Mouse (Mus musculus) midbrain, embryonic 14.5 days (tissue): ENCODE measurements around the gene Mtmr4. TPM values are rescaled to one million over a fixed set of nuclear protein-coding genes. Genes with fewer than 3 reads are reported as not detected.

Experiments
- ATAC-seq: fragments of 200-750 bp; cut with Nextera tagmentation; 2 replicates; pipeline ENCODE4 v1.8.0; 2017; ENCODE audit warnings: moderate number of reproducible peaks, moderate library complexity; ENCODE audit not compliant: low FRiP score, low TSS enrichment
- DNase-seq: peaks from one replicate; pipeline ENCODE4 v3.0.0-alpha.2; 2015
- H3K27ac ChIP-seq: fragments of 300-500 bp; sonication (generic); replicated peaks from 2 replicates; pipeline ENCODE4 v1.5.1; 2014; ENCODE audit warnings: mild to moderate bottlenecking, low read depth, low read length, moderate library complexity
- H3K27me3 ChIP-seq: fragments of 300-500 bp; sonication (generic); 2 replicates; pipeline ENCODE4 v1.6.1; 2014; ENCODE audit warnings: low read length, control low read depth, mixed read lengths; ENCODE audit not compliant: control insufficient read depth, insufficient read depth
- H3K36me3 ChIP-seq: fragments of 300-500 bp; sonication (generic); 2 replicates; pipeline ENCODE4 v1.6.1; 2014; ENCODE audit warnings: low read length, control low read depth; ENCODE audit not compliant: control insufficient read depth, insufficient read depth
- H3K4me1 ChIP-seq: fragments of 300-500 bp; sonication (generic); 2 replicates; pipeline ENCODE4 v1.6.1; 2014; ENCODE audit warnings: mild to moderate bottlenecking, antibody characterized with exemption, low read length, control low read depth; ENCODE audit not compliant: control insufficient read depth, insufficient read depth
- H3K4me2 ChIP-seq: fragments of 300-500 bp; sonication (generic); 2 replicates; pipeline ENCODE4 v1.6.1; 2014; ENCODE audit warnings: mild to moderate bottlenecking, low read length, moderate library complexity
- H3K4me3 ChIP-seq: fragments of 300-500 bp; sonication (generic); replicated peaks from 2 replicates; pipeline ENCODE4 v1.5.1; 2014; ENCODE audit warnings: low read depth, low read length
- H3K9ac ChIP-seq: fragments of 300-500 bp; sonication (generic); replicated peaks from 2 replicates; pipeline ENCODE4 v1.6.1; 2014; ENCODE audit warnings: mild to moderate bottlenecking, low read length, moderate library complexity
- H3K9me3 ChIP-seq: fragments of 300-500 bp; sonication (generic); 2 replicates; pipeline ENCODE4 v1.6.1; 2016; ENCODE audit warnings: low read length, control low read depth, mixed read lengths; ENCODE audit not compliant: control insufficient read depth
- WGBS: fragments of 180-500 bp; shearing (Covaris S2); extraction: QIAGEN DNeasy Blood & Tissue Kit; methylation state at CpG from one replicate; pipeline ENCODE4 v1.1.7; 2014; 5-methylcytosine and 5-hydroxymethylcytosine counted together
- polyA plus RNA-seq: library from polyadenylated mRNA; unstranded; fragments of >200 nt; fragmentation: Nextera tagmentation; extraction: Ambion mirVana; gene quantifications from 2 replicates; pipeline ENCODE4 v1.2.1, GENCODE M21; 2014

Gene Mtmr4
- polyA plus RNA-seq, 1 experiment from 2014 or later = 75.1 TPM

- ATAC-seq = no peak
- peaks cover 8% of the 10 kb centered on the region; the same call in 1 of the 2 replicates for H3K36me3 ChIP-seq
- H3K27ac ChIP-seq = no peak overlapping the region
- H3K9ac ChIP-seq = no peak overlapping the region
- H3K4me2 ChIP-seq = no peak overlapping the region
- no peaks in the 10 kb centered on the region for H3K27me3 ChIP-seq
- 91% methylated on average over 8 of the region's 8 CpGs for WGBS
- peaks cover 25% of the 10 kb centered on the region for H3K4me1 ChIP-seq
- no peak for DNase-seq
- 0 out of 2 replicates have a peak overlapping the region, but pooled peaks have one; percentile 65 for H3K4me3 ChIP-seq
- no peaks in the 10 kb centered on the region for H3K9me3 ChIP-seq
Observed at GRCm38 (mm10) chr11:87589605-87590004, 2.4 kb upstream of the Mtmr4 start.

GRCm38 (mm10) chr11:87590841-87591525 is 979 bp upstream of the Mtmr4 start:
- H3K9ac ChIP-seq = peak overlapping the region; percentile 76
- ATAC-seq = no peak

DNA sequence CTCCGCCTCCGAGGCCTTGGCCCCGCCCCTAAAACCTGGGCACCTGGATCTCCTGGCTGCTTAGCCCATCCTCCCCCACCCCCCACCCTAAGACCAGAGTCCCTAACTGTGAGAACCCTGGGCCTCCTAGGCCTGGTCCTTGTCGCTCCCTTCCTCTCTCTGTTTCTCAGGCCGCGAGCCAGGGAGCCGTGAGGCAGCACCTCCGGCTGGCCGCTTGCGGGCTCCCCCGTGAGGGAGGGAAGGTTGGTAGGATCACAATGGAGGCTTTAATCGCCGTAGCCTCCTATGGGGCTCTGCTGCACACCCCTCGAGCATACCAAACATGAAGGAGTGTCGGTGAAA is 363 bp downstream of the Mtmr4 start:
- Histone ChIP-seq H3K36me3 (peaks cover 12% of the 10 kb centered on the region), H3K4me1 (peaks cover 38% of the 10 kb centered on the region), H3K27me3 (no peaks in the 10 kb centered on the region), H3K9me3 (no peaks in the 10 kb centered on the region), H3K27ac (peak overlapping the region; percentile 91), H3K9ac (peak overlapping the region; percentile 58), H3K4me2 (peak overlapping the region; percentile 74), H3K4me3 (peak overlapping the region; percentile 65)
- no peak for DNase-seq
- WGBS = under 1% methylated on average over 15 of the region's 15 CpGs
- ATAC-seq = peak; percentile 51; the same call in 1 of the 2 replicates

More at GRCm38 (mm10) chr11:87590841-87591525, 979 bp upstream of the Mtmr4 start:
- Histone ChIP-seq H3K27me3 (no peaks in the 10 kb centered on the region), H3K4me2 (peak overlapping the region; percentile 93), H3K9me3 (no peaks in the 10 kb centered on the region), H3K27ac (peak overlapping the region; percentile 90), H3K36me3 (peaks cover 8% of the 10 kb centered on the region; the same call in 1 of the 2 replicates), H3K4me3 (peak overlapping the region; percentile 65), H3K4me1 (peaks cover 30% of the 10 kb centered on the region)
- 2% methylated on average over 25 of the region's 25 CpGs for WGBS
- peak; percentile 58 for DNase-seq

DNA sequence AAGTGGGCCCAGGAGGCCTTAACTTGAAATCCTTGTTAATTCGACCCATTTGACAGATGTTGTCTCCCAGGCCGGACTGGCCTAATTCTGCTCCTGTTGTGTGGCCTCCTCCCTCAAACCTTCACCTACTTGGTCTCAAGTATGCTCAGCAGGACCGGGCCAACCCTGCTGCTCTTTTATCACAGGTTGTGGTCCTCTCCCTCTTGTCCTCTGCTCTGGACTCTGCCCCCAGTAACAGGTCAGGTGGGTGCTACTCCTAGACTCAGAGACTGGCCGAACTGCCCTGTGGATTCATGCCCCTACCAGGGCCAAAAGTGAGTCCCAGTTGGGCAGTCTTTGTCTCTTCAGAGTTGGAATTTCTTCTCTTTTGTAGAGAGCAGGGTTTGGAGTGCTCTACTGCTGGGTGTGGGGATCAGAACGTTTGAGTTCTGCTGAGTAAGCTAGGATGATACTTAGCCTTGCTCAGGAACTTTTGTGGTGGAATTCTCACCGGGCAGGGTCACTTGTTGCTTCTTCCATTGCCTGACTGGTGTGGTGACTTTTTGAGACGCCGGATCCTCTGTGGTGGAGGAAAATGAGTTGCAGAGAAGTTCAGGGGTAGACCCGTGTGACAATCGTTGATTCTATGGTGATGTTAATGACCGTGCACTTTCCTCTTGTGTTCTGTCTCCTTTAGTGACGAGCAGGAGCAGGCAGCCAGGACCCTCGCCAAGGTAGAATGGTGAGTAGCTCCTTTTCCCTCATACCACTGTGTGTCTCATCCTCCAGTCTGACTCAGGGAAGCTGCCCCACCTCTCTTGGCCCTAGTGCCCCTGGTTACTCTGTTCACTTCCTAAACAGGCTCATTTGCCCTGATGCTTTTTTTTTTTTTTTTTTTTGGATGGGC is 994 bp downstream of the Mtmr4 start:
- H3K9ac ChIP-seq = peak overlapping the region; percentile 58
- peak overlapping the region; percentile 91 for H3K27ac ChIP-seq
- ATAC-seq = no peak
- no peaks in the 10 kb centered on the region for H3K27me3 ChIP-seq
- H3K4me3 ChIP-seq = peak overlapping the region; percentile 65
- peak overlapping the region; percentile 74 for H3K4me2 ChIP-seq
- H3K4me1 ChIP-seq = peaks cover 40% of the 10 kb centered on the region
- 32% methylated on average over 13 of the region's 13 CpGs for WGBS
- peaks cover 18% of the 10 kb centered on the region for H3K36me3 ChIP-seq
- DNase-seq = no peak
- H3K9me3 ChIP-seq = no peaks in the 10 kb centered on the region

GRCm38 (mm10) chr11:87595327-87595841 is 3.4 kb downstream of the Mtmr4 start:
- Histone ChIP-seq H3K9me3 (no peaks in the 10 kb centered on the region), H3K9ac (peak overlapping the region; percentile 93), H3K4me3 (peak overlapping the region; percentile 89), H3K36me3 (peaks cover 43% of the 10 kb centered on the region), H3K4me2 (peak overlapping the region; percentile 82), H3K27me3 (no peaks in the 10 kb centered on the region), H3K4me1 (peaks cover 30% of the 10 kb centered on the region), H3K27ac (peak overlapping the region; percentile 84)
- WGBS = 2% methylated on average over 36 of the region's 37 CpGs
- ATAC-seq (peak; percentile 44), DNase-seq (peak; percentile 93)

GRCm38 (mm10) chr11:87595976-87596375 is 4.0 kb downstream of the Mtmr4 start:
- peak; percentile 47 for DNase-seq
- Histone ChIP-seq H3K9ac (peak overlapping the region; percentile 93), H3K4me1 (peaks cover 25% of the 10 kb centered on the region), H3K4me3 (peak overlapping the region; percentile 89), H3K27me3 (no peaks in the 10 kb centered on the region), H3K4me2 (peak overlapping the region; percentile 82), H3K9me3 (no peaks in the 10 kb centered on the region), H3K27ac (peak overlapping the region; percentile 84), H3K36me3 (peaks cover 49% of the 10 kb centered on the region)
- ATAC-seq = no peak
- 4% methylated on average over 7 of the region's 7 CpGs for WGBS

DNA sequence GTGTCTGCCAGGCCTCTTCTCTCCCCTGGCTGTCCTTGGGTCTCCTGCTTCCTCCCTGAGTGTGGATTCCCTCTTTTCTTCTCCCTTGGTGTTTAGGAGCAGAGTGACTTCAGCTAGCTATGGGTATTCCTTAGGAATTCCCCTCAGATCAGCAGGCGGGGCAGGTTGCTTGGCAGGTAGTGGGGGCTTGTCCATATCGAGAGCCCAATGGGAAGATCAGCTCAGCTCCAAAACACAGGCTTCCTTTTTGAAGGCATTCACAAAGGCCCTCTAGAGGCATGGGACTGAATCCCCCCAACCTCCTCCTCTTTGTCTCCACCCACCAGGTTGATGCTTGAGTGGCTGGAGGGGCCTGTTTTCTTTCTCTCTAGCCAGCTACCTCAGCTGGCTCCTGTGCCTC is 4.5 kb downstream of the Mtmr4 start:
- Histone ChIP-seq H3K9ac (peak overlapping the region; percentile 93), H3K36me3 (peaks cover 54% of the 10 kb centered on the region), H3K4me1 (peaks cover 25% of the 10 kb centered on the region), H3K9me3 (no peaks in the 10 kb centered on the region), H3K27ac (peak overlapping the region; percentile 84), H3K4me3 (peak overlapping the region; percentile 89), H3K4me2 (peak overlapping the region; percentile 82), H3K27me3 (no peaks in the 10 kb centered on the region)
- ATAC-seq (no peak), DNase-seq (peak; percentile 72)
- 14% methylated on average over 2 of the region's 2 CpGs for WGBS

GRCm38 (mm10) chr11:87597061-87597460 is 5.1 kb downstream of the Mtmr4 start:
- Histone ChIP-seq H3K4me2 (peak overlapping the region; percentile 82), H3K36me3 (peaks cover 60% of the 10 kb centered on the region), H3K27ac (peak overlapping the region; percentile 84), H3K27me3 (no peaks in the 10 kb centered on the region), H3K4me1 (peaks cover 25% of the 10 kb centered on the region), H3K9me3 (no peaks in the 10 kb centered on the region), H3K9ac (peak overlapping the region; percentile 93), H3K4me3 (peak overlapping the region; percentile 89)
- DNase-seq (no peak), ATAC-seq (no peak)
